In the genomic region with DNA sequence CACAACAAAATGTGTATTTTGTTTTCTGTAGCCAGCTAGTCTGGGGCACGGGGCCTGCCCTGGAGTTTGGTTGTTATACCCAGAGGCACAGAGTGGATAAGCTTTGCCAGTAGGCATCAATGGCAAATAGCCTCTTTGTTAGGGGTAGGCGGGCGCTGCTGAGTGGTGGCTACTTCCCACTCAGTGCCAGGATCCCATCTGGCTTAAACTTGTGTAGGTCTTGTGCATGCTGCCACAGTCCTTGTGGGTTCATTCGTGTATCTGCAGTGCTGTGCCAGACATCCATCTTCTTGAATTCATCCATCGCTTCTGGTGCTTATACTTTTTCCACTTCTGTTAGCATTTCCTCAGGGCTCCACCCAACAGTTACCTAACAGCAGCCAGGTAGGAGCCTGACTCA, we compare ENCODE assay signal across 18 mouse cellular contexts.
"Had no signal": no experiment of that assay in that cellular context is flagged by ENCODE, and none has a peak within 500 bp of the region (broad histone marks: within the 10 kb centered on the region; RNA-seq: fewer than 3 reads in every experiment).

No protein-coding gene starts in this region.

- H3K36me3 ChIP-seq: limb, embryonic 12.5 days; limb, embryonic 15.5 days; midbrain, embryonic 13.5 days; stomach, embryonic 15.5 days had no signal

- H3K4me3 ChIP-seq: left cerebral cortex, adult 2 months; limb, embryonic 12.5 days; limb, embryonic 15.5 days; midbrain, embryonic 13.5 days; stomach, embryonic 15.5 days had no signal

- H3K27me3 ChIP-seq: limb, embryonic 12.5 days; limb, embryonic 15.5 days; midbrain, embryonic 13.5 days; stomach, embryonic 15.5 days had no signal

- H3K9ac ChIP-seq: limb, embryonic 12.5 days; limb, embryonic 15.5 days; liver, embryonic 14.5 days; liver, postnatal 0 days; lung, embryonic 14.5 days; midbrain, embryonic 13.5 days; stomach, embryonic 15.5 days had no signal

- DNase-seq: kidney, adult 2 months; kidney, postnatal 25 days; left cerebral cortex, postnatal 4 days; liver, postnatal 0 days; lung, embryonic 14.5 days; right cerebral cortex, postnatal 14 days; spleen, adult 18-20 months; thymus, postnatal 25 days had no signal

- H3K4me2 ChIP-seq: limb, embryonic 12.5 days; limb, embryonic 15.5 days; liver, embryonic 11.5 days; lung, embryonic 14.5 days; midbrain, embryonic 13.5 days; stomach, embryonic 15.5 days had no signal

- H3K4me1 ChIP-seq: limb, embryonic 12.5 days; limb, embryonic 15.5 days; midbrain, embryonic 13.5 days; stomach, embryonic 15.5 days had no signal

- ATAC-seq: liver, postnatal 0 days; lung, postnatal 0 days; midbrain, embryonic 13.5 days had no signal

- H3K27ac ChIP-seq: kidney, postnatal 0 days; left cerebral cortex, adult 2 months; limb, embryonic 12.5 days; limb, embryonic 15.5 days; liver, embryonic 14.5 days; macrophage; midbrain, embryonic 13.5 days; stomach, embryonic 15.5 days had no signal

- H3K9me3 ChIP-seq: limb, embryonic 12.5 days; limb, embryonic 15.5 days; midbrain, embryonic 13.5 days; stomach, embryonic 15.5 days had no signal
